Mouse (Mus musculus) A20 (cell line): ENCODE data around the gene Musk.
"Not testable (repeated sequence)": the region's sequence is repeated elsewhere in the genome, so short reads cannot be mapped to it uniquely, and the experiment has no call there.

Experiments used
- DNase-seq: peaks from one replicate; pipeline ENCODE4 v3.0.0-alpha.2; 2011; ENCODE audit warnings: low read depth, low spot score

Musk gene

DNA sequence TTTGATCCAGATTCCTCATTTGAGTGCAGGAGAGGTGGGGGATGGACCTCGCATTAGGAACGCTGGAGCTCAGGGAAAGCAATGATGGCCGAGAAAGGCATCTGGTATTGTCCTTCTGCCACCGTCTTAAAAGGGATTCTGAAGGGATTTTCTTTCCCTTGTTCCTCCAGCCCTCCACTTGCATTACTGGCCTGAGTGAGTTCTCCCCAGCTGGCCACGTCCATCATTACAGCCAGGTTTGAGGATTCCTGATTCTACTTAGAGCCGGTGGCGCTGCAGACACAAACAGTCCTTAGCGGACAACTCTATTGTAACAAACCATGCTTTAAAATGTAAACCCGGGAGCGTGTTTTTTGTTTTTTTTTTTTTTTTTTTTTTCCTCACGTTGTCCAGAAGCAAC is at the start of gene Musk:
TSS of gene Musk (plus strand) at position 274 of the 400 bp plus-strand sequence.
- no peak for DNase-seq

DNA sequence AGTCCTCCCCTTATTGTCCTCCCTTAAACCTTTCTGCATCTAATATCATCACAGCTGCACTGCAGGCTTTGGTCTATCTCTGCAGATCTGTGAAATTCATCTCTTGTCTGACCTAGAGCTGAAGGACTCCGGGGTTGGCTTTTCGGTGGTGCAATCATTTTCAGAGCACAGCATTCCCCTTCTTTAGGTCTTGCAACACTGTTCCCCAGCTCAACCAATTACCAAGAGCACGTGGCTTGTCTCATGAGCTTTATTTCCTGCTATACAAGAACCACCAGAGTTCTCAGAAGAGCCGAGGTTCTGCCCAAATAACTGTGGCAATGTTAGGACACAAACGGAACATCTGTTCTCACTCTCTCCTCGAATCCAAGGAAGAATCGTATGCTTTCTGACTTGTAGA is 45.3 kb upstream of the Musk start:
- DNase-seq = no peak

DNA sequence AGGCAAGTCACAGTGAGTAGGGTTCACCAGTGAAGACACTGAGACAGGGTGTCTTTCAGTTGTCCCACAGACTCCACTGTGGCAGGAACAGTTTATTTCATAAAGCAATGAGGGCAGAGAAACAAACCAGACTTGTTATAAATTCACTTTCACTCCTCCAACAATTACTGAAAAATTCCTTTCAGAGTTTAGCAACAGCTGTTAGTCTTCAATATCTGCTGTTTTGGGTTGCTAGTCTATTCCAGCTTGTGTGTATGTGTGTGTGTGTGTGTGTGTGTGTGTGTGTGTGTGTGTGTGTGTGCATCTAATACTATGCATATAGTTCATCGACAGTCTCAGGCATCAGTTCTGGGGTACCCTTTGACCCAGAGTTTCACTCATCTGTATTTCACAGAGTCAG is 40.2 kb upstream of the Musk start:
- DNase-seq = no peak

DNA sequence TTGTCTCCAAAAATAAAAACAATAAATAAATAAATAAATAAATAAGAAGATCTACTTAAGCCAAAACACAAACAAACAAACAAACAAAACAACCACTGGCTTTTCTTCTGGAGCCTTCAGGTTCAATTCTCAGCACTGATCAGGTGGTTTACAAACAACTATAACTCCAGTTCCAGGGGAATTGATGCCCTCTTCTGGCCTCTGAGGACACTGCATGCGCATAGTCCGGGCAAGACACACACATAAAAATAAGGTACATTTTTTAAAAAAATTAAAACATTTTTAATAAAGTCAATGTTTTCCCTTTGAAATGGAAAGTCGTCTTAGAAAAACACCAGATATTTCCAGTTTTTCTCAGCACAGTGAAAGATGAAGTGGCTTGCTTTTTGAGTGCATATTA is 33.4 kb upstream of the Musk start:
- DNase-seq = peak; percentile 16

DNA sequence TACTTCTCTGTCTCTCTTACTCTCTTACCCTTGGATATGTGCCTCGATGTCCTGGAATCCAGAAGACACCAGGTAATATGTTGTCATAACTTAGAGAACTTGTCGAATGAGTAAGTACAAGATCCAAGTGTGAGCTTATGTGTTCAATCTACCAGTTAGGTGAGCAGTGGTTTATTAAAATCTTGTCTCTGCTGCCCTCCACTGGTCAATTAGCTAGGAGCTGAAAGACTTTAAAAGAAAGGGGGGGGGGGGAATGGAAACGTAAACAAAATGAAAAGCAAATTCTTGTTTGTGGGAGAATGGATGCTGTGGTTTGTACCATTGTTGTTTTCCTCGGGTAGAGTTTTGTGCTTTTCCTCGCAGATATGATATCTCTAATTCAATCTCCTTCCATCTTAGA is 32.4 kb upstream of the Musk start:
- peak; percentile 57 for DNase-seq

DNA sequence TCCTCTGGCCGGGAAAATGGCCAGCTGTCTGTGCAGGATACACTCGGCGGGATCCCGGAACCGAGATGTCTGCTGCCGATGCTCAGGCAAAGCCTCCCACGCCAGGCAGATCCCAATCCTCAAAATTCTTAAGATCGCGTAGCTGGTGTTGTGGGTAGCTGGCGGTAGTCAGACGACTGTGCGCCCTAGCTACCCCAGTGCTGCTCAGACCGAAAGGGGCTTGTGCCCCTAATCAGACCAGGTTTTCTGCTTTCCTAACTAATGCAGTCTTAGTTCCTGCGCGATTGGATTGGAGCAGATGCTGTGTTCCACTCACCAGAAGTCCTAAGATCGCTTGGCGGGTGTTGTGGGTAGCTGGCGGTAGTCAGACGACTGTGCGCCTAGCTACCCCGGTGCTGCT is 25.0 kb upstream of the Musk start:
- DNase-seq = not testable (repeated sequence)

DNA sequence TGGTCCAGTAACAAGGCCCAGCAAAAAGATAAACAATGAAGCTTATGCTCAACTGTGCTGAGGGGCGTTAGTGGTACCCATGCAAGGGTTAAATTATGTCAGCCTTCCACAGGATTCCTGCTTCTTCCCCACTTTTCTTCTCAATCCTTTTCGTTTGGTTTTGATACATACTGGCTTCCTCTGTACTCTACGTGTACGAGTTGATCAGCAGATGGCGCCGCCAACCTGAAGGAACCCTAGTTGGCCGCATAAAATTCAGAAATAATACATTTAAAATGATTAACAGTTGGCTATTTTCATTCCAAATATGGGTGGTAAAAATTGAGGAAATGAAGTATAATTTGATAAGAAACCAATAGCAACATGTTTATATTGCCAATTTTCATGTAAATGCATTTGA is 19.5 kb upstream of the Musk start:
- DNase-seq = peak; percentile 18

DNA sequence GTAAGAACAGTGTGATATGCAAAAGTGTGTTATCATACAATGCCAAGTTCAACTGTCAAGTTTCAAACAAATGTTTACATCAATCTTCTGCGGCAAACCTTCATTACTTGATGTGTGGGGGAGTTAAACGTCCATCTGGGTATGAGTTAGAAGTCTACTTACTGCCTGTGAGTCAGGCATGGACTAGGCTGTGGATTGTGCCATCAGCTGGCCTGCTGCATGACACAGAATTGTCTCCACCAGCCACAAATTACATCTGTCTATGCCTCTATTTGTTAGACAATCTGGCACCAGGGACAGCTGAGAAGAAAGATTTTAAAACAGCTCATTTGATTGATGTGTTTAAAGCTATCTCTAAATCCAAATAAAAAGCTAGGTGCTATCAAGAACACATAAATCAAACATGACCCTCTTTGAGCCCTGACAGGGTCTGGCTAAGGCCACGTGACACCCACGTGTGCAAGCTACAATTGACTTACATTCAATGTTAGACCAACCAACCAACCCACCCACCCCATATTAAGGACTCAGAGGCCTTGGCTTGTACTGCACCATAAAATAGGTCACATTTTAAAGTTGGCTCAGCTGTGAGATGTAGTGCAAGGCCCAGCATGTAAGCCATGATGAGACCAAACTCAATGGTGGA is 16.7 kb upstream of the Musk start:
- DNase-seq = no peak

DNA sequence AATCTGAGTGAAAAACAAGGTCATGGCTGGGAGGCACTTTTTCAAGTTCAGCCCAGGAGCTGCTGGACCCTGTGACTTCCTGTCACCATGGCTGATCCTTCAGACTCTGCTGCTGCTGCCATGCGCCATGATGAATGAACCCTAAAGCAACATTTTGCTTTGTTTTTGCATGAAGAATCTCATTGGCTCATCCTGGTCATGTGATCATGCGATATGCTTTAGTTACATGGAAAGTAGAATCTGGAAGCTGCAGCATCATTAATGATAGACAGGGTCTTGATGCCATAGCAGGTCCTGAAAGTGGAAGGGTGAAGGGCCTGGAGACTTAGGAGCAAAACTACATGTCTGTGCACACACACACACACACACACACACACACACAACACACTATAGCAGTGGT is 15.8 kb upstream of the Musk start:
- no peak for DNase-seq

DNA sequence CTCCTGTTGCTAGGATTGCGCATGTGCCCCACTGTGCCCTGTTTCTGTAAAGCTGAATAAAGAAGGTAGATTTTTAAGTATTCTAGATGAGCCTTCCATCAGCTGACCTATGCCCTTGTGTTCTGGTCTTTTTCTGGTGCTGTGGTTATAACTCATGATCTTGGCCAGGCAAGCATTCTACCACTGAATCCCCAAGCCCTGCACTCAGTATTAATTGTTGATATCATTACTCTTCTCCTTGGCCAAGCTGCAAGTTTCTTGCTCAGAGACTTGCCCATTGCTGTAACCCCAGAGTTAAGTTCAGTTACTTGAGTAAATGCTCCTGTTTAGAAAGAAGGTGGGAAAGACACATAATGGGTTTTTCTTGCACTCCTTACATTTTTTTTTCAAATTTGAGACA is 14.8 kb upstream of the Musk start:
- DNase-seq = no peak

DNA sequence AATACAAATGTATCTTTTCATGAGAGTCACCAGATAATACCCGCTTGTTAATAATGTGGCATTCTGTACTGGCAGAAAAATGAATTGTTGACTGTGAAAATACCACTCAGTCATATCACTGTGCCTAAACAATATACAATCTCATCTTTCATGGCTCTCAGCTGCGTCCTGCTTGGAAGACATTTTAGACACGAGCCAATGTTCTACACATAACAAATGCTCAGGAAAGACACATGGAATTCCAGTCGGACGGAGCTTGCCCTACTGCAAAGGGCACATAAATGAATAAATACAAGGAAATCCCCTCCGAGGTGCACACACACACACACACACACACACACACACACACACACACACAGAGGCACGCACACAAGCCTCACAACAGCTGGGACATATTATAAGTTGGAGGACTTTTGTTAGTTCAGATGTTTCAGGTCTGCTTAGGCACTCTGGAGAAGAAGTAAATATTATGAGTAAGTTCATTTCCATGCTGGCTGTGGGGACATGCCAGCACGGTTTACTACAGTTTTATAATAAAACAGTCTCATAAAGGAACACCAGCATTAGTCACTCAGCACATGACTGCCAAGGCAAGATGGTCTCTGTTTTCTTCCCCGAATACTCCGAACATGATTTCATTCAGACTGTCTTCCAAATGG is 14.1 kb upstream of the Musk start:
- DNase-seq = no peak

DNA sequence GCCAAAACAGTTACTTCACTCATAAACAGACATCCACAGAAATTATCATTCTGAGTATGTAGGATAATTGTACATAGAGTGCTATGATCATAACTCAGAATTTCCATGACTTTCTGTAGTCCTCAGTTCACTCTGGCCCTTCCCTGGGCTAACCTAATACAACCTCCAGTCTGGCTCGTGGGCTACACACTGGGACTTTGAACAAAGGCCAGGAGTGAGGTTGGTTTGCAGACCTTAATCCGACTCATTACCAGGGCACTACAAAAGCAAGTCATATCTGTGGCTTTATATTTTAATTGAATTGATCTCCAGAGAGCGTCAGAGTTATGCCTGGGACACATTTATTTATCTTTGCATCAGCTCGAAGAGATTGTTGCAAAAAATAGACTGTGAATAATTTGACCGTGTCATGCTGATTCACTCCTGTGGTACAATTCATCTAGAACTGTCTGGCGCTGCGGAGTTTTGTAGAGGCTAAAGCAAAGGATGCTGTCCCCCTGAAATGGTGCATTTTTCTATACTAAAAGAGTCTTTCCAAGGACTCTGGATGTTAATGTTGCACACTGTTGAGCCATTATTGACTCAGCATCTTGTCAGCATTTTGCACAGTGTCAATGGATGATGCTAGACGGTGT is 10.4 kb upstream of the Musk start:
- DNase-seq = no peak

DNA sequence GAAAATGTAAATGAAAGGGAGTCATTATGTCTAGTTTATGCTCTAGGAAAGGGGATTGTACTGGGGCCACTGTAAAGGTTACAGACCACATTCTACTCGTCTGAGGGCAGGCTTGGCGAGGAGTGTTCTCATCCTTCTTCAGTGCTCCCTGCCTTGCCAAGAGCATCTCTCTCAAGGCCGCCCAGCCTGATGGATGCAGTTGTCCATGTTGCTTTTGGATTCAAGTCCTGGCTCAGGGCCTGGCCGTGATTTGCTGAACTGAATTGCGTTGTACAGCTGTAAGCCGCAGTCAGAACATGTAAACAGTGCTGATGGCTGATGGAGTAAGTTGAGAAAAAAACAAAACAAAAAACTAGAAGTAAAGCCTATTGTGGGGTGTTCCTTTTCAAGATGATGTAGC is 7.4 kb upstream of the Musk start:
- no peak for DNase-seq

DNA sequence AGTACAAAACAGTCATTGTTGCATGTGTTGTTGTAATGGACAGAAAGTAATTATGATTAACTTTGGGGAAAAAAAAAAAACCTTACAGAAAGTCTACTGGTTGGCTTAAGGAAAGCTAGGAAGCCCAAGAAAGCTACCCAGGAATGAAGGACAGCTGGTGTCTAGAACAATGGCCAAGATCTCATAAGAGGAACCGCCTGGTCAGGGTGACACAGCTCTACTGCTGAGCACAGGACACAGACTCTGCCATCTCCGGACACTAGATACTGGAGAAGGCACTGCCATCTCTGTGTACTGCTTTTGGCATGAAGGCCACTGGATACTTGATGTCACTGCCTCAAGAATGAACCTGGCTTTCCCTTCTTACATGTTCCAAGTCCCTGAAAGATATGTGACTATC is 5.6 kb upstream of the Musk start:
- no peak for DNase-seq

DNA sequence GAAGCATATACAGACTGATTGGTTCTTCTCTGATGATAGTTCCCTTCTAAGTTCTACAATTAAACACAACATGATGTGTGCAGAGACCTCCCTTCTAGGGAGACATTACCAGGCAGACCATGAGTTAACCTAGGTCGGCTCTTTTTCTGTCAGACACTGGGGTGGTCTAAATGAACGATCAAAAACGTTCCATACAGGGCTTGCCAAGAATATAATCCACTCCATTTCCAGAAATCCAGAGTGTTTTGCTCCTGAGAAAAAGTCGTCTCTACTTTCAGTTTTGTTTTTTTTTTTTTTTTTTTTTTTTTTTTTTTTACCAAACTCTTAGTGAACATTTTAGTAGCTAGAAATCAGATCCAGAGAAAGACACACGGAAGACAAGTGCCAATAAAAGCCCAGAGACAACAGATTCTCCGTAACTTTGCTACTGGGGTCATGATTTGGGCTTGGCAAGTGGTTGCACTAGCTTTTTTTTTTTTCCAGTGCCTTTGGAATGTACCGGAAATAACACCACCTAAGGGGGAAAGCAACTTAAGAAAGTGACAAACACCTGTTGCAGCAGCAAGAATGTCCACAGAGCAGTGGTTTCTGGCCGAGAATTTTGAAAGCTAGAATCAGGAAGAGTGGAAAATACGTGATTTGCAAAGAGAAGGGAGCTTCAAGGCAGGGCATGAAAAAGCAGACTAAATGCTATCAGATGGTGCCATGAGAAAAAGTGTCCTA is 769 bp downstream of the Musk start:
- no peak for DNase-seq

DNA sequence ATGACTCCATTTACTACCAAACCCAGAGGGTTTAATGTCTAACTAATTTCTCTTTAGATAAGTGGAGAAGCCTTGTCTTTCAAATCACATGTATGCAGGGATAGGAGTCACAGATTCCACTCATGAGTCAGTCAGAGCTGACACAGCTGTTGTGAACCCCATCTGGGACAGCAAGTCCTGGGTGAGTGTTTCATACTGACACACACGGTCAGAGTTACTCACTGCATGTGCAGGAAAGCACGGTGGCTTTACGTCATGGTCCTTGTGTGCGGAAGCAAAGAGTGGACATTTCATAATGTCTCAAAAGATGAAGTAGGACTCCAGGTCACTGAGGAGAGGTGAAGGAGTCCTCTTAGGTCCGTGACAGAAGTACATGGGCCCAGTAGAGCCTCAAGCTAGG is 3.0 kb downstream of the Musk start:
- DNase-seq = no peak

DNA sequence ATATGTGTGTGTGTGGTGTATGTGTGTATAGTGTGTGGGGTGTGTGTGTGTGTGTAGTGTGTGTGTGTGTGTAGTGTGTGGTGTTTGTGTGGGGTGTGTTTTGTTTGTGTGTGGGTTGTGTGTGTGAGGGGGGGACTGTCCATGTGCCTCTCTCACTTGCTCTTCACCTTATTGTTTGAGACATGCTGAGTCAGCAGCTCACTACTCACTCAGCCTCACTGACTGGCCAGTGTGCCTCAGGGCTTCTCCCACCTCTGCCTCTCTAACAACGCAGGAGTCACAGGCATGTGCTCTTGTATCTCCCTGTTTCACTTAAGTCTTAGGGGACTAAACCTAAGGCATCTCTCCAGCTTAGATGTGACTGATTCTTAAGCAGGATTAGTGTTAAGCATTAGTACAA is 6.1 kb downstream of the Musk start:
- DNase-seq = no peak

DNA sequence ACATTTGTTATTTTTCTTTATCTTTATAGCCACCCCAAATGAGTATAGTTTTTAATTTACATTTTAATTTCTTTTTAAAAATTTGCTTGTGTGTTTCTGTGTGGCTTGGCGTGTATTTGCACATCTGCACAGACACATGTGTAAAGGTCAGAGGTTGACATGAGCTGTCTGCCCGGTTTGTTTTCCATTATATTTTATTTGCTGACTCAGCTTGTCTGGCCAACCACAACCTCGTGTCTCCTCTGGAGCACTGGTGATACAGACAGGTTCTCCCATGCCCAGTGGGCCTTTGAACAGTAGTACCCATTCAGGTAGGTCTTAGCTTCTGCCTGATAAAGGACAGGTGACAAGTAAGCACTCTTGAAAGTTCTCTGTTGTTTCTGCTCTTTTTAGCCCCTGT is 7.3 kb downstream of the Musk start:
- DNase-seq = no peak

DNA sequence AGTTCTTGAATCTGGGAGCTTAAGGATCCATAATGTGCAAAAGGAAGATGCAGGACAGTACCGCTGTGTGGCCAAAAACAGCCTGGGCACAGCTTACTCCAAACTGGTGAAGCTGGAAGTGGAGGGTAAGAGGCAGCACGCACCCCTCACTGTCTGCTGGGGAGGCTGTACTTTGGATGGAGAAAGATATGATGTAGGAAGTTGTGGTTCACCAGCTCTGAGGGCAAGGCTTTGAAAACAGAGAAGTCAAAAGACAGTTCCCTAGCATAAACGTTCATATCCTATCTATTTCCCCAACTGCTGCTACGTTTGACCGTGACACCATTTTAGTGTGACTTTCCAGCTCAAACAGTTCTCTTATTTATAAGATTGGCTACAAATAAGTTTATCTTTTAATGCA is 18.1 kb downstream of the Musk start:
- DNase-seq = no peak

DNA sequence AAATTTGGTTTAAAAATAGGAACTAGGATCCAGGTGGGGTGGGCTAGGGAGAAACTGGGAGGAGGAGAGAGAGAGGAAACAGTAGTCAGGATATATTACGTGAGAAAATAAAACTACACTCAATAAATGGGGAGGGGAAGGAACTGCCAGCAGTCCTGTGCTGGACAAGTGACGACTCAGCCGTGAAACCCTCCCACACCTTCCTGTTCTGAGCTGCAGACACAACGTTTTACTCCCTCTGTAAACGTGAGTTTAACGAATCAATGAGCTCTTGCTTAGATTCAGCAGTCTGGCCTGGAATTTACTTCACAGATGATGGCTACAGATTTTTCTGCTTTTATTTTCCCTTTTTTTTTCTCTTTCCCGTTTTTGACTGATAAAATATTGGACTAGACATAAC is 18.8 kb downstream of the Musk start:
- no peak for DNase-seq

DNA sequence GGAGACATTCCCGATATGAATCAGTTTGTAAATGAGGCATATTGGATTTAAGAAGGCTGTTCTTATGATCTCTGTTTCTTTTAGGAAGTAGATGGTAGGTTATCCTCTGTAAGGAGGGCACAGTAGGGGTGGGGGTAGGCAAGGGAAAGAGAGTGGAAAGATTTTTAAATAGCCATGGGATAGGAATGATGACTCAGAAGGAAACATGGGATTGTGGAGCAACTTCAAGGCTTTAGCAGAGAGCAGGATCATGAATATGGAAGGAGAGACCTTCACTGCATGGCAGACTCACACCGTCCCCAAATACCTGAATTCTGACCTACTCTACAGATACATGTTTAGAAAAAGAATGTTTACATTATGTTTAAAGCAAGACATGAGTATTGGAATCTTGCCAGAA is 21.7 kb downstream of the Musk start:
- DNase-seq = no peak

DNA sequence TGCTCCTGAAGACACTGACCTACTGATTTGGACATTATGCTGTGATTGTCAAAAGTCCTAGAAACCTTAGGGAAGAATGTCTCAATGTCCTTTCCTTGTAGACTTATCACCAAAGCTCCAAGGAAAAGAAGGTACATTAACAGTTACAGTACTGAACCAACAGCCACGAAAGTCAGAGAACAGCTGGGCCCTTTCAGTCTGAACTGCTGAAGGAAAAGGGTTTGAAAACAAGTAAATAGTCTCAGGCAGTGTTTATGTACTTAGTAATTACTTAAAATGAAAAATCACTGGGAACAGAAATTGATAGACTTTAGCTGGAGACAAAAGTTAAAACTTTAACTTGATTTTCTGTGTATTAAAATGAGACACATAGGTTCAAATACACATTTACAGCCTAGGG is 27.6 kb downstream of the Musk start:
- DNase-seq = no peak
